Mouse (Mus musculus) CH12.LX (cell line): Measurements from ENCODE around the gene Gm49416. TPM values are rescaled to one million over a fixed set of nuclear protein-coding genes. Genes with fewer than 3 reads are reported as not detected.
A peak's percentile ranks its signal among the peaks of the same experiment; 100 is the strongest.

ENCODE experiments used
- DNase-seq: peaks from one replicate; pipeline ENCODE4 v3.0.0-alpha.2; 2013; ENCODE audit errors: extremely low read depth
- H3K27ac ChIP-seq: 2 replicates; pipeline ENCODE4 v1.5.1; 2012; ENCODE audit warnings: low read depth, mild to moderate bottlenecking, control low read depth, moderate library complexity; ENCODE audit not compliant: insufficient read depth
- H3K27me3 ChIP-seq: replicated peaks from 2 replicates; pipeline ENCODE3; 2012; ENCODE audit warnings: inconsistent platforms
- H3K36me3 ChIP-seq, 2 experiments: replicated peaks in 1 of 2; 2 replicates each; pipeline versions ENCODE3 to v1.6.1; 2012; ENCODE audit warnings: inconsistent platforms in 1 of 2, low read length in 1 of 2, mild to moderate bottlenecking in 1 of 2, mixed read lengths in 1 of 2, moderate library complexity in 1 of 2; ENCODE audit not compliant: control insufficient read depth in 1 of 2, insufficient read depth in 1 of 2
- H3K4me1 ChIP-seq, 2 experiments: 2 replicates each; pipeline ENCODE4 v1.6.1; 2012; ENCODE audit warnings: inconsistent platforms in 1 of 2, moderate library complexity in 1 of 2; ENCODE audit not compliant: insufficient read depth in 2 of 2, control insufficient read depth in 1 of 2
- H3K4me2 ChIP-seq: 2 replicates; pipeline ENCODE4 v1.6.1; 2012; ENCODE audit warnings: low read depth, mild to moderate bottlenecking, control low read depth; ENCODE audit not compliant: poor library complexity, insufficient read depth, severe bottlenecking
- H3K4me3 ChIP-seq, 3 experiments: fragments of 150-350 bp in 1 of 3; sonication (generic) in 1 of 3; replicated peaks in 1 of 3; 2 replicates each; pipeline versions ENCODE3 to v1.5.1; 2011 to 2012; ENCODE audit warnings: low read depth in 2 of 3, low read length in 2 of 3, mild to moderate bottlenecking in 2 of 3, moderate library complexity in 2 of 3, control low read depth in 1 of 3, improper control_type of control experiment in 1 of 3, inconsistent platforms in 1 of 3, mixed read lengths in 1 of 3; ENCODE audit not compliant: poor library complexity in 1 of 3
- H3K79me2 ChIP-seq: replicated peaks from 2 replicates; pipeline ENCODE4 v1.6.1; 2012; ENCODE audit warnings: mild to moderate bottlenecking, moderate library complexity; ENCODE audit not compliant: control insufficient read depth, poor library complexity, insufficient read depth, severe bottlenecking; ENCODE audit errors: extremely low read depth
- H3K9ac ChIP-seq: 2 replicates; pipeline ENCODE4 v1.6.1; 2012; ENCODE audit warnings: low read depth, mild to moderate bottlenecking, control low read depth, moderate library complexity; ENCODE audit not compliant: insufficient read depth
- H3K9me3 ChIP-seq: replicated peaks from 2 replicates; pipeline ENCODE3; 2012; ENCODE audit warnings: low read length, inconsistent platforms, mixed read lengths
- BHLHE40 ChIP-seq: IDR thresholded peaks from 2 replicates; pipeline ENCODE4 v1.6.1; 2011; ENCODE audit warnings: mild to moderate bottlenecking, low read depth, low read length, improper control_type of control experiment
- CHD1 ChIP-seq: IDR thresholded peaks from 2 replicates; pipeline ENCODE4 v1.6.1; 2012; ENCODE audit warnings: low read depth, low read length, improper control_type of control experiment, inconsistent platforms
- CHD2 ChIP-seq: IDR thresholded peaks from 2 replicates; pipeline ENCODE4 v1.6.1; 2011; ENCODE audit warnings: low read length, improper control_type of control experiment
- ELF1 ChIP-seq: IDR thresholded peaks from 2 replicates; pipeline ENCODE4 v1.6.1; 2014; ENCODE audit warnings: low read depth, mild to moderate bottlenecking, inconsistent platforms, low read length, improper control_type of control experiment
- GABPA ChIP-seq: IDR thresholded peaks from 2 replicates; pipeline ENCODE4 v1.6.1; 2012; ENCODE audit warnings: low read depth, low read length, improper control_type of control experiment, inconsistent platforms; ENCODE audit not compliant: insufficient replicate concordance
- HCFC1 ChIP-seq: IDR thresholded peaks from 2 replicates; pipeline ENCODE4 v1.6.1; 2012; ENCODE audit warnings: low read depth, mild to moderate bottlenecking, inconsistent platforms, low read length, improper control_type of control experiment
- IRF4 ChIP-seq: IDR thresholded peaks from 2 replicates; pipeline ENCODE4 v1.6.1; 2014; ENCODE audit warnings: low read depth, mild to moderate bottlenecking, inconsistent platforms, low read length, improper control_type of control experiment
- KAT2A ChIP-seq: IDR thresholded peaks from 2 replicates; pipeline ENCODE4 v1.6.1; 2012; ENCODE audit warnings: low read length, improper control_type of control experiment, inconsistent platforms; ENCODE audit not compliant: insufficient replicate concordance
- MAFK ChIP-seq: IDR thresholded peaks from 2 replicates; pipeline ENCODE4 v1.6.1; 2011; ENCODE audit warnings: low read length, improper control_type of control experiment; ENCODE audit not compliant: insufficient replicate concordance
- MAX ChIP-seq: IDR thresholded peaks from 2 replicates; pipeline ENCODE4 v1.6.1; 2011; ENCODE audit warnings: low read length, improper control_type of control experiment
- NELFE ChIP-seq: IDR thresholded peaks from 2 replicates; pipeline ENCODE4 v1.6.1; 2011; ENCODE audit warnings: low read depth, low read length, improper control_type of control experiment
- POLR2AphosphoS2 ChIP-seq: IDR thresholded peaks from 2 replicates; pipeline ENCODE4 v1.6.1; 2011; ENCODE audit warnings: low read depth, low read length, improper control_type of control experiment
- RAD21 ChIP-seq: IDR thresholded peaks from 2 replicates; pipeline ENCODE4 v1.6.1; 2011; ENCODE audit warnings: low read depth, mild to moderate bottlenecking, low read length, improper control_type of control experiment, moderate library complexity
- SIN3A ChIP-seq: IDR thresholded peaks from 2 replicates; pipeline ENCODE4 v1.6.1; 2012; ENCODE audit warnings: low read length, improper control_type of control experiment, inconsistent platforms
- TBP ChIP-seq: conservative IDR thresholded peaks from 2 replicates; pipeline ENCODE4 v1.6.1; 2011; ENCODE audit warnings: low read depth, low read length, improper control_type of control experiment
- USF1 ChIP-seq: IDR thresholded peaks from 2 replicates; pipeline ENCODE4 v1.6.1; 2014; ENCODE audit warnings: low read depth, mild to moderate bottlenecking, inconsistent platforms, low read length, improper control_type of control experiment
- USF2 ChIP-seq: conservative IDR thresholded peaks from 2 replicates; pipeline ENCODE4 v1.6.1; 2011; ENCODE audit warnings: low read depth, low read length, improper control_type of control experiment
- ZC3H11A ChIP-seq: IDR thresholded peaks from 2 replicates; pipeline ENCODE4 v1.6.1; 2012; ENCODE audit warnings: low read depth, mild to moderate bottlenecking, inconsistent platforms, low read length, improper control_type of control experiment
- ZMIZ1 ChIP-seq: IDR thresholded peaks from 2 replicates; pipeline ENCODE4 v1.6.1; 2012; ENCODE audit warnings: low read depth, mild to moderate bottlenecking, inconsistent platforms, low read length, improper control_type of control experiment
- dilution Hi-C: fragments of 300-500 bp; cut with MboI; formaldehyde crosslinking; loops from 2 replicates; pipeline ENCODE4 v1.14.3; 2020; ENCODE audit warnings: low sequenced_read_pairs; ENCODE audit not compliant: extremely low pct_unique_long_range_greater_than_20kb, extremely low pct_ligation_motif_present
- in situ Hi-C: fragments of 300-500 bp; cut with MboI; formaldehyde crosslinking; loops from 3 replicates; pipeline ENCODE4 v1.14.3; 2019; ENCODE audit warnings: low sequenced_read_pairs, low pct_ligation_motif_present, low pct_unique_long_range_greater_than_20kb, mixed read lengths
- polyA plus RNA-seq: library from polyadenylated mRNA; unstranded; fragments of >175 nt; gene quantifications from 2 replicates; pipeline ENCODE4 v1.2.1, GENCODE M21; 2012; ENCODE audit warnings: low read depth; ENCODE audit not compliant: insufficient read length
- total RNA-seq, 2 experiments: library from RNA; depleted of rRNA; stranded (reverse); fragments of 300-350 nt in 1 of 2; fragments of >200 nt in 1 of 2; gene quantifications; 2 replicates each; pipeline ENCODE4 v1.2.3; 2012 to 2014

Gm49416 gene
- total and polyA plus RNA-seq, 3 experiments: 11.1 TPM; not detected in 2

- TF ChIP-seq POLR2AphosphoS2 (no peak; the same call in 1 of the 2 replicates), HCFC1 (peak; percentile 78), TBP (peak; percentile 54; the same call in 1 of the 2 replicates), USF2 (no peak), KAT2A (peak; percentile 45; the same call in 1 of the 2 replicates), NELFE (peak; percentile 81; the same call in 1 of the 2 replicates), CHD1 (no peak), SIN3A (peak; percentile 1; the same call in 1 of the 2 replicates), ZC3H11A (no peak), ZMIZ1 (no peak; the same call in none of the 2 replicates), MAFK (no peak), CHD2 (no peak), ELF1 (peak; percentile 85), RAD21 (no peak), GABPA (no peak)
Observed at GRCm38 (mm10) chr19:8920073-8920736, 31.5 kb downstream of the Gm49416 start, which contains the start of gene B3gat3 (continued).

DNA sequence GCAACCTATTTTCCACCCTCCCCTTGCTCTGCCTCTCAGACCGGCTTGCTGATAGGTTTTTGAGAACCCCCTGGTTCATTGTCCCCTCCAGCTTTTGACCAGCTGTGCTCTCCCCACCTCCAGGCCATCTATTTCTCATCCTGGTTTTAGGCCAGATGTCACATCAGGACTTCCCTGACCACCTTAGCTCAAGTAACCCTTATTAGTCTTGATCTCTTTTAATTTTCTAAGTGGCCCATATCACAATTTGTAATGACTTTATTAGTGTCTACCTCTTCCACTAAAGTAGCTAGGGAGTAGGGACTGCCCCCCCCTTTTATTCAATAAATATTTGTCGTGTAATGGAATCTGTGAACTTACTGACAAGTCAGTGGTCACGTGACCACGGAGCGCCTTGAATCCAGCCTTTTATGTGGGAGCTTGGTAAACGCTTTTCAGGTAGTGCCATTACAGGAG lies 32.1 kb downstream of the Gm49416 start:
- H3K4me3 ChIP-seq: peak overlapping the region; percentile 81 to 95 (median 94)
- dilution Hi-C loops (no loop called here), in situ Hi-C loops (no loop called here)
- peaks cover 21 to 39% of the 10 kb centered on the region in 2 experiments for H3K36me3 ChIP-seq
- peaks cover 0 to 18% of the 10 kb centered on the region in 2 experiments; a peak in 2 of 4 replicates for H3K4me1 ChIP-seq
- no peaks in the 10 kb centered on the region for H3K9me3 ChIP-seq
- peak; percentile 69 for DNase-seq
- peak overlapping the region; percentile 96 for H3K9ac ChIP-seq
- peaks cover 19% of the 10 kb centered on the region for H3K79me2 ChIP-seq
- H3K27me3 ChIP-seq: no peaks in the 10 kb centered on the region
- H3K4me2 ChIP-seq: peak overlapping the region; percentile 74
- peak; percentile 69 for TF ChIP-seq SIN3A
- TF ChIP-seq KAT2A: no peak
- no peak for TF ChIP-seq IRF4
- peak; percentile 92 for TF ChIP-seq USF1
- peak; percentile 69 for TF ChIP-seq MAX
- TF ChIP-seq POLR2AphosphoS2: no peak
- peak; percentile 90 for TF ChIP-seq BHLHE40
- TF ChIP-seq USF2: peak; percentile 94
- peak overlapping the region; percentile 96 for H3K27ac ChIP-seq
